Mouse (Mus musculus): Measurements from ENCODE around the gene Ptk6.

DNA sequence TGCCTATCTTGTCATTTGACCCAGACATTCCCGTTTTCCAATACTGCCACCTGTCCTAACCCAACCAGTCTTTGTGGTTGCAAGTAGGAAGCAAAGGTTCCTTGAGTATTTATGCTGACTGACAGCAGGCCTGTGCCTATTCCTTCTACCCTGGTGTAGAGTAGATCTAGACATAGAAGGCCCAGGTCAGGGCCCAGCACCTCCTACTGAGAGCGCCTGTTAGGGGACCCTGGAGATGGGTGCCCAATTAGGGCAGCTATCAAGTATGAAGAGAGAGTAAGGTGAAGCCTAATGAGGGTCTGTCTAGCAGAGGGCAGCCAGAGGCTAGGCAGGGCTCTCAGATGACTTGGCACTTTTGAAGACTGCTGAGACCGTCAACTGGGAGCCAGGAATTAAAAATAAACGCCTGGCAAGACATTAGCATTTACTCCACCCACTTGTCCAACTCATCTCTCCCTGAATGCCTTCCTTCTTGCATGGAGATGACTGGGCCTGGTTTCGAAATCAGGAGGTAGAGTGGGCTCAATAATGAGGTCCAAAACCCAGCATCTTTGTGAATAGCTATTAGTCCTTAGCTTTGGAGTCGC lies 44.8 kb downstream of the Ptk6 start:
- TF ChIP-seq POLR2A (IDR thresholded peaks at IDR 0.05; ENCODE audit: low read depth, low read length) (no peak), CTCF (IDR thresholded peaks at IDR 0.05; ENCODE audit: extremely low read depth, insufficient read depth, insufficient read length, insufficient replicate concordance) (no peak)

All from spleen, adult 2 months (tissue).